Mouse (Mus musculus) neural tube, postnatal 0 days (tissue): Measurements from ENCODE around the gene Olfr285. TPM values are rescaled to one million over a fixed set of nuclear protein-coding genes. Genes with fewer than 3 reads are reported as not detected.

ENCODE experiments used
- polyA plus RNA-seq: library from polyadenylated mRNA; unstranded; fragments of >200 nt; fragmentation: Nextera tagmentation; extraction: Ambion mirVana; gene quantifications from 2 replicates; pipeline ENCODE4 v1.2.1, GENCODE M21; 2015

The Olfr285 gene
- polyA plus RNA-seq, result not detected in 2 replicates

GRCm38 (mm10) chr15:98317177-98317724, at the start of gene Olfr285:
TSS of gene Olfr285 (minus strand) at chr15:98317353.

GRCm38 (mm10) chr15:98340887-98341286, 23.7 kb upstream of the Olfr285 start, which contains the start of gene Olfr284:
TSS of gene Olfr284 (minus strand) at chr15:98340987.

GRCm38 (mm10) chr15:98295628-98296551, 21.3 kb downstream of the Olfr285 start, which contains the start of gene Zfp641:
TSS of gene Zfp641 (minus strand) at chr15:98296161.

Other genes with a start within 250 kb of the Olfr285 start
- 93.8 and 101 TPM in 2 replicates for gene Pfkm, start 224.8 kb downstream of the Olfr285 start, polyA plus RNA-seq
- gene Senp1, start 223.6 kb downstream of the Olfr285 start, polyA plus RNA-seq, result 12.5 and 13.7 TPM in 2 replicates
- gene Asb8, start 151.7 kb downstream of the Olfr285 start, polyA plus RNA-seq, result 58.5 and 60.2 TPM in 2 replicates
- 106 and 120 TPM in 2 replicates for gene Ccdc184, start 150.2 kb downstream of the Olfr285 start, polyA plus RNA-seq
- 0.36 TPM in 1 of 2 replicates, not detected in the other for gene Olfr288, start 121.8 kb downstream of the Olfr285 start, polyA plus RNA-seq
- 0.45 TPM in 1 of 2 replicates, not detected in the other for gene Gm44579, start 96.4 kb downstream of the Olfr285 start, polyA plus RNA-seq
- 6.5 TPM in 2 replicates for gene Olfr287, start 96.3 kb downstream of the Olfr285 start, polyA plus RNA-seq
- gene Olfr286, start 82.9 kb downstream of the Olfr285 start, polyA plus RNA-seq, result not detected in 2 replicates
- gene H1fnt, start 60.1 kb downstream of the Olfr285 start, polyA plus RNA-seq, result not detected in 2 replicates
- gene Zfp641, start 21.2 kb downstream of the Olfr285 start, polyA plus RNA-seq, result 8.0 and 9.8 TPM in 2 replicates
- gene Olfr284, start 23.6 kb upstream of the Olfr285 start, polyA plus RNA-seq, result not detected in 2 replicates
- gene Olfr283, start 63.6 kb upstream of the Olfr285 start, polyA plus RNA-seq, result not detected in 2 replicates
- gene Olfr282, start 113.9 kb upstream of the Olfr285 start, polyA plus RNA-seq, result not detected in 2 replicates
- gene Olfr281, start 135.2 kb upstream of the Olfr285 start, polyA plus RNA-seq, result 0.14 TPM in 1 of 2 replicates, not detected in the other
- not detected in 2 replicates for gene OR5BS1P, start 152.5 kb upstream of the Olfr285 start, polyA plus RNA-seq
- gene Lalba, start 165.4 kb upstream of the Olfr285 start, polyA plus RNA-seq, result not detected in 2 replicates
- not detected in 2 replicates for gene Olfr279, start 175.0 kb upstream of the Olfr285 start, polyA plus RNA-seq
- 80.5 and 87.7 TPM in 2 replicates for gene Kansl2, start 216.9 kb upstream of the Olfr285 start, polyA plus RNA-seq